Mouse (Mus musculus): Measurements from ENCODE around the gene Peli3. TPM values are rescaled to one million over a fixed set of nuclear protein-coding genes. Genes with fewer than 3 reads are reported as not detected.

Peli3 gene
- total RNA-seq, 2 experiments from 2014 or later, result 21.4 to 21.9 TPM

GRCm38 (mm10) chr19:4898972-4899371 lies 44.0 kb downstream of the Peli3 start:
- no peak for TF ChIP-seq CTCF (conservative IDR thresholded peaks at IDR 0.05)
- no peak for DNase-seq (ENCODE audit: low spot score in 2 of 2)
- H3K27ac ChIP-seq, result no peak overlapping the region
- no peak overlapping the region for H3K4me3 ChIP-seq

DNA sequence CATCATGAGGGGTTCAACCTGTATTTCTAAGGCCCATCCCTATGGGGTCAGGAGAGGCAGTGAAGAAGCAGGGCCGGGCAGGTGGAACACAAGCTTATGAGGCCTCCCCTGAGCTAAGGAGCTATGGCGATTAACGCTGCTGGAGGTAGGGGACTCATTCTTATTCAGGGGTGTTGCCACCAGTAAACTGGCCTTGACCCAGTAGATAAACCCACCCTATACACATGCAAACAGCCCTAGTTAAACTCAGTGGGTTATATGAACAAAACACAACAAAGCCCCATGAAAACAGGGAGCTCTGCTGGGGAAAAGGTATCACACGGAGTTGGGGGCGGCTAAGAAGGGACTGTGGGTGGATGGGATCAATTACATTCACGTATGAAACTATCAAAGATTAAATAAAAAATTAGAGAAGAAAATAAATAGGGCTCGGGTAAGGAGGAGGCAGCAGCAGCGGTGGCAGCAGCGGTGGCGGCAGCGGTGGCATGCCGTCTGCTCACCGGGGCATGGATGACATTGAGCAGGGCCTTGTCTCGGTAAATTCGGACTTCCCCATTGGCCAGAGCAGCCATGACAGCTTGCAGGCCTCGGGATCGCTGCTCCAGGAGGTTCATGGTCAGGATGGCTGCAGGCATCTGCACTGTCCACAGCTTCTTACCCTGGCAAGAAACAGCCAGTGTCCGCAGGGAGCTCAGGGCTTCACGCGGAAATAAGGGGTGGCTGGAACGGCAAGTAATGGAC lies 46.0 kb downstream of the Peli3 start:
- DNase-seq (ENCODE audit: low spot score in 2 of 2), result no peak
- no peak for TF ChIP-seq CTCF (conservative IDR thresholded peaks at IDR 0.05)
- Histone ChIP-seq H3K4me3 (no peak overlapping the region), H3K27ac (no peak overlapping the region)

GRCm38 (mm10) chr19:4891798-4892197 lies 51.1 kb downstream of the Peli3 start:
- Histone ChIP-seq H3K27ac (no peak overlapping the region), H3K4me3 (no peak overlapping the region)
- no peak for DNase-seq (ENCODE audit: low spot score in 2 of 2)
- TF ChIP-seq CTCF (conservative IDR thresholded peaks at IDR 0.05), result no peak

- TF ChIP-seq CTCF (conservative IDR thresholded peaks at IDR 0.05), result no peak
- Histone ChIP-seq H3K4me3 (no peak overlapping the region), H3K27ac (no peak overlapping the region)
- no peak for DNase-seq (ENCODE audit: low spot score in 2 of 2)
Measured at GRCm38 (mm10) chr19:4889791-4890190, 53.1 kb downstream of the Peli3 start.

DNA sequence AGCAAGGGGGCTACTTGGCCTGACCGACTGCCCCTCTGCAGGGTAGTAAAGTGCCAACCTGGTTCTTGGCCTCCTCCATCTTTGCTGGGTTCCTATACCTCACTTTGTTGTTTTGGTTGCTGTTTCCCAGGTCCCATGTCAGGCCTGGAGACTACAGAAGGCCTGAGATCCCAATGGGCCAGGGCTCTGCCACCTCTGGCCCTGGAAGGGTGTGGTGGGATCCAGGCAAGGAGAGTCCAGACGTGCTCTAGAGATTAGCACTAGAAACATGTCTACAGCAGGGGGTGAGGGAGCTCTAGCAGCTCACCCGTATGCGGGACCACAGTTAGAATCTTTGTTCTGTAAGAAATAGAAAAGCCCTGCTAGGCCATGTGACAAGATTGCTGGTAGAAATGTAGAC lies 59.0 kb downstream of the Peli3 start:
- no peak for DNase-seq (ENCODE audit: low spot score in 2 of 2)
- no peak for TF ChIP-seq CTCF (conservative IDR thresholded peaks at IDR 0.05)
- Histone ChIP-seq H3K4me3 (no peak overlapping the region), H3K27ac (no peak overlapping the region)

Other genes starting within 250 kb of the Peli3 start
- 1 to 10 TPM; 1.2 to 2.5 TPM for gene Gm960, start 244.5 kb downstream of the Peli3 start, total RNA-seq (2021)
- gene Sptbn2, start 232.0 kb downstream of the Peli3 start, total RNA-seq (2021), result 100 to 1,000 TPM; 588 to 591 TPM
- gene Rbm4b, start 186.6 kb downstream of the Peli3 start, total RNA-seq (2021), result 10 to 100 TPM; 16.8 to 17.9 TPM
- gene Rbm4, start 149.2 kb downstream of the Peli3 start, total RNA-seq (2021), result 10 to 100 TPM; 76.1 to 95.4 TPM
- gene Gm21992, start 131.5 kb downstream of the Peli3 start, total RNA-seq (2021), result 10 to 100 TPM; 26.6 to 27.2 TPM
- 10 to 100 TPM; 59.5 to 65.9 TPM for gene Rbm14, start 131.5 kb downstream of the Peli3 start, total RNA-seq (2021)
- gene Ccs, start 103.8 kb downstream of the Peli3 start, total RNA-seq (2021), result 10 to 100 TPM; 33.9 to 38.8 TPM
- gene Ccdc87, start 103.8 kb downstream of the Peli3 start, total RNA-seq (2021), result 1 to 10 TPM; 1.7 to 2.2 TPM
- gene Ctsf, start 88.0 kb downstream of the Peli3 start, total RNA-seq (2021), result 100 to 1,000 TPM; 108 to 114 TPM
- gene Actn3, start 65.2 kb downstream of the Peli3 start, total RNA-seq (2021), result 1 to 10 TPM in 1 of 2 experiments, under 1 TPM in 1; 0.82 to 1.5 TPM
- gene Zdhhc24, start 64.5 kb downstream of the Peli3 start, total RNA-seq (2021), result 10 to 100 TPM; 26.3 to 27.3 TPM
- 10 to 100 TPM; 35.9 to 46.3 TPM for gene Bbs1, start 36.5 kb downstream of the Peli3 start, total RNA-seq (2021)
- 10 to 100 TPM; 36.6 to 44.2 TPM for gene Dpp3, start 14.8 kb downstream of the Peli3 start, total RNA-seq (2021)
- gene Mrpl11, start 19.0 kb upstream of the Peli3 start, total RNA-seq (2021), result 10 to 100 TPM; 58.8 to 62.8 TPM
- gene Npas4, start 47.2 kb upstream of the Peli3 start, total RNA-seq (2021), result 10 to 100 TPM in 1 of 2 experiments, 1 to 10 TPM in 1; 6.4 to 11.2 TPM
- 10 to 100 TPM; 16.2 to 16.7 TPM for gene Slc29a2, start 80.7 kb upstream of the Peli3 start, total RNA-seq (2021)
- gene B4gat1, start 95.7 kb upstream of the Peli3 start, total RNA-seq (2021), result 100 to 1,000 TPM; 112 to 130 TPM
- gene AC124502.3, start 95.8 kb upstream of the Peli3 start, total RNA-seq (2021), result 1 to 10 TPM; 4.1 to 7.6 TPM
- gene Brms1, start 98.2 kb upstream of the Peli3 start, total RNA-seq (2021), result 10 to 100 TPM; 21.4 to 25.3 TPM
- 100 to 1,000 TPM; 117 to 119 TPM for gene Rin1, start 107.4 kb upstream of the Peli3 start, total RNA-seq (2021)
- gene Cd248, start 125.0 kb upstream of the Peli3 start, total RNA-seq (2021), result 1 to 10 TPM; 3.2 to 3.9 TPM
- gene Tmem151a, start 142.4 kb upstream of the Peli3 start, total RNA-seq (2021), result 100 to 1,000 TPM; 112 to 114 TPM
- 10 to 100 TPM; 23.3 to 23.5 TPM for gene Yif1a, start 145.4 kb upstream of the Peli3 start, total RNA-seq (2021)
- gene Cnih2, start 155.4 kb upstream of the Peli3 start, total RNA-seq (2021), result 100 to 1,000 TPM; 614 to 642 TPM
- gene Rab1b, start 163.9 kb upstream of the Peli3 start, total RNA-seq (2021), result 100 to 1,000 TPM; 156 to 169 TPM
- gene Klc2, start 175.4 kb upstream of the Peli3 start, total RNA-seq (2021), result 100 to 1,000 TPM; 223 to 231 TPM